Mouse (Mus musculus) cerebellum, adult 9-10 months (tissue): ENCODE data around the gene Vamp2.

Experiments
- DNase-seq: peaks from one replicate; pipeline ENCODE4 v3.0.0; 2022

Vamp2 gene

GRCm38 (mm10) chr11:69064259-69065133, 23.8 kb upstream of the Vamp2 start:
- DNase-seq: peak; percentile 62

- peak; percentile 65 for DNase-seq
Measured at GRCm38 (mm10) chr11:69065394-69065925, 22.8 kb upstream of the Vamp2 start.

GRCm38 (mm10) chr11:69066163-69066861, 22.0 kb upstream of the Vamp2 start:
- DNase-seq: peak; percentile 79

GRCm38 (mm10) chr11:69066956-69067355, 21.3 kb upstream of the Vamp2 start:
- peak; percentile 95 for DNase-seq

GRCm38 (mm10) chr11:69067601-69068000, 20.7 kb upstream of the Vamp2 start:
- no peak for DNase-seq

GRCm38 (mm10) chr11:69070093-69070492, 18.2 kb upstream of the Vamp2 start:
- DNase-seq: peak; percentile 60

- peak; percentile 95 for DNase-seq
Measured at GRCm38 (mm10) chr11:69070590-69071222, 17.6 kb upstream of the Vamp2 start, which contains the start of gene Tmem107. TSS of gene Tmem107 (plus strand) at chr11:69070806.

GRCm38 (mm10) chr11:69071262-69071661, 17.0 kb upstream of the Vamp2 start:
- no peak for DNase-seq

GRCm38 (mm10) chr11:69072234-69072633, 16.1 kb upstream of the Vamp2 start:
- DNase-seq: peak; percentile 65

- DNase-seq: no peak
Measured at GRCm38 (mm10) chr11:69072666-69073064, 15.6 kb upstream of the Vamp2 start.

- DNase-seq: peak; percentile 97
Measured at GRCm38 (mm10) chr11:69073065-69073888, 15.0 kb upstream of the Vamp2 start.

- DNase-seq: peak; percentile 55
Measured at GRCm38 (mm10) chr11:69073951-69074775, 14.1 kb upstream of the Vamp2 start.

GRCm38 (mm10) chr11:69074776-69075069, 13.6 kb upstream of the Vamp2 start:
- DNase-seq: no peak

- DNase-seq: no peak
Measured at GRCm38 (mm10) chr11:69075764-69076479, 12.4 kb upstream of the Vamp2 start.

- DNase-seq: no peak
Measured at GRCm38 (mm10) chr11:69076572-69076971, 11.7 kb upstream of the Vamp2 start.

GRCm38 (mm10) chr11:69077316-69077715, 11.0 kb upstream of the Vamp2 start:
- no peak for DNase-seq

- DNase-seq: no peak
Measured at GRCm38 (mm10) chr11:69078041-69078440, 10.2 kb upstream of the Vamp2 start.

- no peak for DNase-seq
Measured at GRCm38 (mm10) chr11:69078805-69079438, 9.4 kb upstream of the Vamp2 start.

GRCm38 (mm10) chr11:69080102-69080854, 8.0 kb upstream of the Vamp2 start:
- no peak for DNase-seq

- DNase-seq: no peak
Measured at GRCm38 (mm10) chr11:69080855-69081222, 7.5 kb upstream of the Vamp2 start.
